Mouse (Mus musculus): Measurements from ENCODE around the gene Hyal2. TPM values are rescaled to one million over a fixed set of nuclear protein-coding genes. Genes with fewer than 3 reads are reported as not detected.

Hyal2 gene
- polyA plus RNA-seq, 1 experiment from 2014 or later = 57.6 TPM

- Histone ChIP-seq H3K9me3 (replicated peaks) (no peaks in the 10 kb centered on the region), H3K36me3 (peaks cover 32% of the 10 kb centered on the region), H3K4me2 (peak overlapping the region; percentile 94), H3K4me1 (peaks cover 48% of the 10 kb centered on the region), H3K27me3 (replicated peaks) (0 out of 2 replicates have a peak, but pooled peaks cover 12% of the 10 kb centered on the region), H3K9ac (peak overlapping the region; percentile 78), H3K4me3 (peak overlapping the region; percentile 62), H3K27ac (peak overlapping the region; percentile 80)
- no peak for ATAC-seq
- 35% methylated on average over 6 of the region's 6 CpGs for WGBS (ENCODE audit: insufficient replicate concordance)
Measured at GRCm38 (mm10) chr9:107611456-107612190, 43.9 kb downstream of the Hyal2 start.

GRCm38 (mm10) chr9:107612191-107612944 lies 44.6 kb downstream of the Hyal2 start:
- Histone ChIP-seq H3K4me3 (peak overlapping the region; percentile 62), H3K9ac (peak overlapping the region; percentile 78), H3K27ac (peak overlapping the region; percentile 80), H3K9me3 (replicated peaks) (no peaks in the 10 kb centered on the region), H3K4me1 (peaks cover 44% of the 10 kb centered on the region), H3K36me3 (peaks cover 37% of the 10 kb centered on the region), H3K4me2 (peak overlapping the region; percentile 94), H3K27me3 (replicated peaks) (0 out of 2 replicates have a peak, but pooled peaks cover 7% of the 10 kb centered on the region)
- WGBS (ENCODE audit: insufficient replicate concordance) = 4% methylated on average over 47 of the region's 48 CpGs
- peak; percentile 91 for ATAC-seq

GRCm38 (mm10) chr9:107612945-107613569 lies 45.3 kb downstream of the Hyal2 start:
- ATAC-seq = 0 out of 2 replicates have a peak, but pooled peaks have one; percentile 1
- peak overlapping the region; percentile 80 for H3K27ac ChIP-seq
- no peaks in the 10 kb centered on the region for H3K9me3 ChIP-seq (replicated peaks)
- peak overlapping the region; percentile 66 for H3K9ac ChIP-seq
- H3K4me2 ChIP-seq = peak overlapping the region; percentile 94
- peaks cover 44% of the 10 kb centered on the region for H3K36me3 ChIP-seq
- peaks cover 37% of the 10 kb centered on the region for H3K4me1 ChIP-seq
- peak overlapping the region; percentile 62 for H3K4me3 ChIP-seq
- 0 out of 2 replicates have a peak, but pooled peaks cover 7% of the 10 kb centered on the region for H3K27me3 ChIP-seq (replicated peaks)
- 11% methylated on average over 12 of the region's 12 CpGs for WGBS (ENCODE audit: insufficient replicate concordance)

- H3K27me3 ChIP-seq (replicated peaks) = no peaks in the 10 kb centered on the region
- no peak overlapping the region for H3K4me3 ChIP-seq
- no peak overlapping the region for H3K9ac ChIP-seq
- no peaks in the 10 kb centered on the region for H3K9me3 ChIP-seq (replicated peaks)
- peaks cover 43% of the 10 kb centered on the region for H3K4me1 ChIP-seq
- ATAC-seq = no peak
- H3K27ac ChIP-seq = no peak overlapping the region
- peaks cover 63% of the 10 kb centered on the region for H3K36me3 ChIP-seq
- no peak overlapping the region for H3K4me2 ChIP-seq
- 86% methylated on average over 4 of the region's 4 CpGs for WGBS (ENCODE audit: insufficient replicate concordance)
Measured at GRCm38 (mm10) chr9:107615035-107615434, 47.3 kb downstream of the Hyal2 start.

GRCm38 (mm10) chr9:107617461-107617860 lies 49.7 kb downstream of the Hyal2 start:
- Histone ChIP-seq H3K4me3 (no peak overlapping the region), H3K4me1 (peaks cover 35% of the 10 kb centered on the region), H3K27ac (no peak overlapping the region), H3K9me3 (replicated peaks) (no peaks in the 10 kb centered on the region), H3K9ac (no peak overlapping the region), H3K27me3 (replicated peaks) (no peaks in the 10 kb centered on the region), H3K4me2 (no peak overlapping the region), H3K36me3 (peaks cover 76% of the 10 kb centered on the region)
- no peak for ATAC-seq
- 55% methylated on average over 2 of the region's 2 CpGs for WGBS (ENCODE audit: insufficient replicate concordance)

GRCm38 (mm10) chr9:107618098-107618497 lies 50.4 kb downstream of the Hyal2 start:
- WGBS (ENCODE audit: insufficient replicate concordance) = 93% methylated on average over 6 of the region's 6 CpGs
- no peak overlapping the region for H3K4me3 ChIP-seq
- no peaks in the 10 kb centered on the region for H3K27me3 ChIP-seq (replicated peaks)
- H3K4me2 ChIP-seq = no peak overlapping the region
- H3K9me3 ChIP-seq (replicated peaks) = no peaks in the 10 kb centered on the region
- peaks cover 82% of the 10 kb centered on the region for H3K36me3 ChIP-seq
- no peak for ATAC-seq
- H3K4me1 ChIP-seq = peaks cover 32% of the 10 kb centered on the region
- H3K27ac ChIP-seq = no peak overlapping the region
- no peak overlapping the region for H3K9ac ChIP-seq

- no peaks in the 10 kb centered on the region for H3K27me3 ChIP-seq (replicated peaks)
- peaks cover 27% of the 10 kb centered on the region for H3K4me1 ChIP-seq
- peak; percentile 60 for ATAC-seq
- no peaks in the 10 kb centered on the region for H3K9me3 ChIP-seq (replicated peaks)
- H3K4me3 ChIP-seq = no peak overlapping the region
- peak overlapping the region; percentile 61 for H3K27ac ChIP-seq
- H3K9ac ChIP-seq = no peak overlapping the region
- no peak overlapping the region for H3K4me2 ChIP-seq
- WGBS (ENCODE audit: insufficient replicate concordance) = 57% methylated on average over 13 of the region's 13 CpGs
- peaks cover 86% of the 10 kb centered on the region for H3K36me3 ChIP-seq
Measured at GRCm38 (mm10) chr9:107618778-107619545, 51.2 kb downstream of the Hyal2 start.

GRCm38 (mm10) chr9:107619546-107619879 lies 51.8 kb downstream of the Hyal2 start:
- H3K27ac ChIP-seq = peak overlapping the region; percentile 61
- H3K4me2 ChIP-seq = no peak overlapping the region
- H3K4me1 ChIP-seq = peaks cover 32% of the 10 kb centered on the region
- H3K4me3 ChIP-seq = no peak overlapping the region
- peaks cover 85% of the 10 kb centered on the region for H3K36me3 ChIP-seq
- peak; percentile 8 for ATAC-seq
- no peaks in the 10 kb centered on the region for H3K9me3 ChIP-seq (replicated peaks)
- WGBS (ENCODE audit: insufficient replicate concordance) = 68% methylated on average over 13 of the region's 13 CpGs
- no peak overlapping the region for H3K9ac ChIP-seq
- no peaks in the 10 kb centered on the region for H3K27me3 ChIP-seq (replicated peaks)

- Histone ChIP-seq H3K27me3 (replicated peaks) (no peaks in the 10 kb centered on the region), H3K9me3 (replicated peaks) (no peaks in the 10 kb centered on the region), H3K4me2 (no peak overlapping the region), H3K36me3 (peaks cover 84% of the 10 kb centered on the region), H3K4me3 (no peak overlapping the region), H3K4me1 (peaks cover 47% of the 10 kb centered on the region), H3K27ac (no peak overlapping the region), H3K9ac (no peak overlapping the region)
- ATAC-seq = no peak
Measured at GRCm38 (mm10) chr9:107620954-107621353, 53.2 kb downstream of the Hyal2 start.

Data from liver, embryonic 12.5 days (tissue).